Mouse (Mus musculus) hindbrain, embryonic 11.5 days (tissue): ENCODE measurements around the gene Nxpe5. TPM values are rescaled to one million over a fixed set of nuclear protein-coding genes. Genes with fewer than 3 reads are reported as not detected.

Experiments used
- ATAC-seq: fragments of 200-750 bp; cut with Nextera tagmentation; 2 replicates; pipeline ENCODE4 v1.8.0; 2017; ENCODE audit warnings: mild to moderate bottlenecking, moderate TSS enrichment, moderate library complexity; ENCODE audit not compliant: low FRiP score
- DNase-seq: peaks from one replicate; pipeline ENCODE4 v3.0.0-alpha.2; 2015; ENCODE audit warnings: low spot score
- H3K27ac ChIP-seq: fragments of 300-500 bp; sonication (generic); 2 replicates; pipeline ENCODE4 v1.5.1; 2014; ENCODE audit warnings: mild to moderate bottlenecking, low read depth, low read length
- H3K27me3 ChIP-seq: fragments of 300-500 bp; sonication (generic); 2 replicates; pipeline ENCODE4 v1.6.1; 2014; ENCODE audit warnings: mild to moderate bottlenecking, low read length, moderate library complexity, mixed read lengths; ENCODE audit not compliant: control insufficient read depth, insufficient read depth
- H3K36me3 ChIP-seq: fragments of 300-500 bp; sonication (generic); 2 replicates; pipeline ENCODE4 v1.6.1; 2014; ENCODE audit warnings: mild to moderate bottlenecking, low read length, moderate library complexity, mixed read lengths; ENCODE audit not compliant: control insufficient read depth, insufficient read depth
- H3K4me1 ChIP-seq: fragments of 300-500 bp; sonication (generic); replicated peaks from 2 replicates; pipeline ENCODE4 v1.6.1; 2014; ENCODE audit warnings: low read length, mixed read lengths; ENCODE audit not compliant: control insufficient read depth, insufficient read depth
- H3K4me2 ChIP-seq: fragments of 300-500 bp; sonication (generic); replicated peaks from 2 replicates; pipeline ENCODE4 v1.6.1; 2014; ENCODE audit warnings: mild to moderate bottlenecking, low read depth, low read length
- H3K4me3 ChIP-seq: fragments of 300-500 bp; sonication (generic); 2 replicates; pipeline ENCODE4 v1.5.1; 2014; ENCODE audit warnings: low read depth, low read length
- H3K9ac ChIP-seq: fragments of 300-500 bp; sonication (generic); 2 replicates; pipeline ENCODE4 v1.6.1; 2014; ENCODE audit warnings: low read depth, low read length
- H3K9me3 ChIP-seq: fragments of 300-500 bp; sonication (generic); 2 replicates; pipeline ENCODE4 v1.6.1; 2016; ENCODE audit warnings: low read length; ENCODE audit not compliant: control insufficient read depth
- WGBS: fragments of 180-500 bp; shearing (Covaris S2); extraction: QIAGEN DNeasy Blood & Tissue Kit; methylation state at CpG from one replicate; pipeline ENCODE4 v1.1.7; 2014; 5-methylcytosine and 5-hydroxymethylcytosine counted together
- polyA plus RNA-seq: library from polyadenylated mRNA; unstranded; fragments of >200 nt; fragmentation: Nextera tagmentation; extraction: Ambion mirVana; gene quantifications from 2 replicates; pipeline ENCODE4 v1.2.1, GENCODE M21; 2014

Gene Nxpe5
- polyA plus RNA-seq, 1 experiment from 2014 or later = not detected

- Histone ChIP-seq H3K4me1 (no peaks in the 10 kb centered on the region), H3K27ac (no peak overlapping the region), H3K4me3 (no peak overlapping the region), H3K27me3 (no peaks in the 10 kb centered on the region), H3K36me3 (no peaks in the 10 kb centered on the region), H3K4me2 (no peak overlapping the region), H3K9me3 (no peaks in the 10 kb centered on the region), H3K9ac (no peak overlapping the region)
- ATAC-seq = no peak
- DNase-seq = no peak
- WGBS = 87% methylated on average over 1 of the region's 1 CpGs
These were observed 65.9 kb downstream of the Nxpe5 start for GRCm38 (mm10) chr5:138291638-138292037.

GRCm38 (mm10) chr5:138294158-138294557 is 68.5 kb downstream of the Nxpe5 start:
- H3K4me3 ChIP-seq = no peak overlapping the region
- H3K4me1 ChIP-seq = no peaks in the 10 kb centered on the region
- no peaks in the 10 kb centered on the region for H3K36me3 ChIP-seq
- H3K9ac ChIP-seq = no peak overlapping the region
- DNase-seq = no peak
- H3K9me3 ChIP-seq = no peaks in the 10 kb centered on the region
- ATAC-seq = no peak
- no peak overlapping the region for H3K4me2 ChIP-seq
- H3K27me3 ChIP-seq = no peaks in the 10 kb centered on the region
- no peak overlapping the region for H3K27ac ChIP-seq

- Histone ChIP-seq H3K9me3 (no peaks in the 10 kb centered on the region), H3K27me3 (no peaks in the 10 kb centered on the region), H3K9ac (no peak overlapping the region), H3K4me1 (no peaks in the 10 kb centered on the region), H3K4me2 (no peak overlapping the region), H3K36me3 (no peaks in the 10 kb centered on the region), H3K27ac (no peak overlapping the region), H3K4me3 (no peak overlapping the region)
- WGBS = 98% methylated on average over 2 of the region's 2 CpGs
- DNase-seq (no peak), ATAC-seq (no peak)
These were observed 73.9 kb downstream of the Nxpe5 start for GRCm38 (mm10) chr5:138299613-138300012.

Other genes starting within 250 kb of the Nxpe5 start
- gene Azgp1, start 244.4 kb upstream of the Nxpe5 start, polyA plus RNA-seq = not detected in 2 replicates
- gene Smok3a, start 204.6 kb upstream of the Nxpe5 start, polyA plus RNA-seq = not detected in 2 replicates
- gene Smok3b, start 204.5 kb upstream of the Nxpe5 start, polyA plus RNA-seq = not detected in 2 replicates
- not detected in 2 replicates for gene Smok3c, start 172.7 kb upstream of the Nxpe5 start, polyA plus RNA-seq
- gene Zkscan1, start 140.8 kb upstream of the Nxpe5 start, polyA plus RNA-seq = 32.5 and 39.4 TPM in 2 replicates
- gene Zscan21, start 109.0 kb upstream of the Nxpe5 start, polyA plus RNA-seq = 110 and 124 TPM in 2 replicates
- gene Zfp113, start 70.2 kb upstream of the Nxpe5 start, polyA plus RNA-seq = 28.9 and 33.4 TPM in 2 replicates
- gene Cops6, start 64.8 kb upstream of the Nxpe5 start, polyA plus RNA-seq = 261 and 292 TPM in 2 replicates
- 15.8 and 19.9 TPM in 2 replicates for gene Ap4m1, start 53.9 kb upstream of the Nxpe5 start, polyA plus RNA-seq
- gene Mcm7, start 53.5 kb upstream of the Nxpe5 start, polyA plus RNA-seq = 220 and 253 TPM in 2 replicates
- 106 and 110 TPM in 2 replicates for gene Taf6, start 38.4 kb upstream of the Nxpe5 start, polyA plus RNA-seq
- gene Cnpy4, start 38.4 kb upstream of the Nxpe5 start, polyA plus RNA-seq = 52.4 and 56.4 TPM in 2 replicates
- gene Mblac1, start 31.6 kb upstream of the Nxpe5 start, polyA plus RNA-seq = 8.6 and 12.0 TPM in 2 replicates
- 51.0 and 54.4 TPM in 2 replicates for gene Lamtor4, start 29.6 kb downstream of the Nxpe5 start, polyA plus RNA-seq
- gene BC037034, start 38.1 kb downstream of the Nxpe5 start, polyA plus RNA-seq = 7.0 and 7.1 TPM in 2 replicates
- 4.6 and 6.1 TPM in 2 replicates for gene Gal3st4, start 46.9 kb downstream of the Nxpe5 start, polyA plus RNA-seq
- 0.06 TPM in 2 replicates for gene Gm43720, start 54.1 kb downstream of the Nxpe5 start, polyA plus RNA-seq
- 20.8 and 23.9 TPM in 2 replicates for gene Gpc2, start 54.1 kb downstream of the Nxpe5 start, polyA plus RNA-seq
- gene Stag3, start 54.3 kb downstream of the Nxpe5 start, polyA plus RNA-seq = 3.0 and 3.5 TPM in 2 replicates
- gene Pvrig, start 116.1 kb downstream of the Nxpe5 start, polyA plus RNA-seq = 0.14 TPM in 1 of 2 replicates, not detected in the other
- gene Zfp157, start 215.6 kb downstream of the Nxpe5 start, polyA plus RNA-seq = 54.0 and 58.2 TPM in 2 replicates